Mouse (Mus musculus): ENCODE measurements around the gene Gm11568. TPM values are rescaled to one million over a fixed set of nuclear protein-coding genes. Genes with fewer than 3 reads are reported as not detected.
"Not testable (repeated sequence)": the region's sequence is repeated elsewhere in the genome, so short reads cannot be mapped to it uniquely, and the experiment has no call there.

Gm11568 gene
- not detected for polyA plus RNA-seq (2012; fragmentation: generic; extraction: Trizol)

GRCm38 (mm10) chr11:99857617-99858016 lies at the start of gene Gm11568:
Gene Gm11568, plus strand, starts transcription at chr11:99857917.
- Histone ChIP-seq H3K4me3 (no peak within 1 kb of the TSS), H3K79me2 (ENCODE audit: control insufficient read depth, insufficient read depth) (no peaks in the 10 kb centered on the region)

DNA sequence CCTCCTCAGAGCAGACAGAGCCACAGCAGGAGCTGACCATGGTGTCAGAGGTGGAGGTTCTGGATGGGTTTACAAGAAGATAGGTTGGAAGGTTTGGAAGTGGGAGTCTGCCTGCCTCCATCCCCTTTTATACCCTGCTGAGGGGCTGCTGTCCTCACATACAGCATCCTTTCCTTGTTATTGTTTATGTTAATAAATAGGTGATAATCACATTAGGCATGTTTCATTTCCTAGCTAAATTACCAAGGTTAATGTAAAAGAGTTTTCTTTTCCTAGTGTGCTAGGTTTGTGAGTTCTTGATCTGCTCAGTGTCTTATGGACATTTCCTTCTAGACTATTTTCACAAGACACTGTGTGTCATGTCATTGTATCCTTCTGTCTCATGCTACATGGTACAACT lies 47.9 kb upstream of the Gm11568 start, which contains the start of gene Krtap4-13:
Gene Krtap4-13, minus strand, starts transcription at position 101 of the 400 bp plus-strand sequence.
- not testable (repeated sequence) for H3K36me3 ChIP-seq (ENCODE audit: control insufficient read depth, insufficient read depth); H3K27me3 ChIP-seq (ENCODE audit: control insufficient read depth, insufficient read depth, insufficient read length); H3ac ChIP-seq (ENCODE audit: control insufficient read depth, insufficient read length); H3K79me2 ChIP-seq (ENCODE audit: control insufficient read depth, insufficient read depth); H3K4me3 ChIP-seq; H3K4me2 ChIP-seq (ENCODE audit: low read depth)

More at GRCm38 (mm10) chr11:99857617-99858016, at the start of gene Gm11568:
- Histone ChIP-seq H3ac (ENCODE audit: control insufficient read depth, insufficient read length) (no peak within 1 kb of the TSS), H3K4me2 (ENCODE audit: low read depth) (no peak within 1 kb of the TSS), H3K27me3 (ENCODE audit: control insufficient read depth, insufficient read depth, insufficient read length) (no peaks in the 10 kb centered on the region), H3K36me3 (ENCODE audit: control insufficient read depth, insufficient read depth) (no peaks in the 10 kb centered on the region)
- no peak for TF ChIP-seq SRF (IDR thresholded peaks at IDR 0.05; ENCODE audit: control insufficient read depth, insufficient read length, low read depth)
- no peak for TF ChIP-seq CEBPB (IDR thresholded peaks at IDR 0.05; ENCODE audit: insufficient read depth, poor library complexity, severe bottlenecking)
- TF ChIP-seq TCF3 (IDR thresholded peaks at IDR 0.05; ENCODE audit: insufficient read length, low read depth), result no peak
- no peak for TF ChIP-seq E2F4 (IDR thresholded peaks at IDR 0.05; ENCODE audit: insufficient read depth)
- no peak for TF ChIP-seq MYOD1 (IDR thresholded peaks at IDR 0.05; ENCODE audit: control insufficient read depth in 1 of 3, insufficient read length in 2 of 3, low read depth in 2 of 3)
- no peak for TF ChIP-seq MYOG (IDR thresholded peaks at IDR 0.05; ENCODE audit: control insufficient read depth in 1 of 3, insufficient read depth in 1 of 3, insufficient read length in 2 of 3, low read depth in 2 of 3)
- TF ChIP-seq REST (IDR thresholded peaks at IDR 0.05; ENCODE audit: insufficient read depth, insufficient read length), result no peak
- no peak for TF ChIP-seq POLR2A (IDR thresholded peaks at IDR 0.05; ENCODE audit: insufficient read length, low read depth)
- TF ChIP-seq POLR2AphosphoS2 (IDR thresholded peaks at IDR 0.05; ENCODE audit: insufficient read length, low read depth), result no peak
- no peak for TF ChIP-seq TCF12 (IDR thresholded peaks at IDR 0.05; ENCODE audit: insufficient read depth, poor library complexity, severe bottlenecking)
- TF ChIP-seq USF1 (IDR thresholded peaks at IDR 0.05; ENCODE audit: low read depth), result no peak
- no peak for TF ChIP-seq MAX (IDR thresholded peaks at IDR 0.05; ENCODE audit: low read depth)

GRCm38 (mm10) chr11:99815566-99815965 lies 42.2 kb upstream of the Gm11568 start, which contains the start of gene Gm11564:
Gene Gm11564, minus strand, starts transcription at chr11:99815666.
- H3K79me2 ChIP-seq (ENCODE audit: control insufficient read depth, insufficient read depth); H3ac ChIP-seq (ENCODE audit: control insufficient read depth, insufficient read length); H3K4me3 ChIP-seq; H3K36me3 ChIP-seq (ENCODE audit: control insufficient read depth, insufficient read depth); H3K27me3 ChIP-seq (ENCODE audit: control insufficient read depth, insufficient read depth, insufficient read length); H3K4me2 ChIP-seq (ENCODE audit: low read depth): not testable (repeated sequence)

GRCm38 (mm10) chr11:99837966-99838365 lies 19.8 kb upstream of the Gm11568 start, which contains the start of gene 2300003K06Rik:
Gene 2300003K06Rik, minus strand, starts transcription at chr11:99838066.
- Histone ChIP-seq H3K4me3 (no peak within 1 kb of the TSS), H3K4me2 (ENCODE audit: low read depth) (no peak within 1 kb of the TSS), H3K36me3 (ENCODE audit: control insufficient read depth, insufficient read depth) (no peaks in the 10 kb centered on the region), H3K27me3 (ENCODE audit: control insufficient read depth, insufficient read depth, insufficient read length) (no peaks in the 10 kb centered on the region), H3ac (ENCODE audit: control insufficient read depth, insufficient read length) (no peak within 1 kb of the TSS), H3K79me2 (ENCODE audit: control insufficient read depth, insufficient read depth) (no peaks in the 10 kb centered on the region)
- TF ChIP-seq REST (IDR thresholded peaks at IDR 0.05; ENCODE audit: insufficient read depth, insufficient read length) (no peak), TCF12 (IDR thresholded peaks at IDR 0.05; ENCODE audit: insufficient read depth, poor library complexity, severe bottlenecking) (no peak), MYOG (IDR thresholded peaks at IDR 0.05; ENCODE audit: control insufficient read depth in 1 of 3, insufficient read depth in 1 of 3, insufficient read length in 2 of 3, low read depth in 2 of 3) (no peak), E2F4 (IDR thresholded peaks at IDR 0.05; ENCODE audit: insufficient read depth) (no peak), POLR2A (IDR thresholded peaks at IDR 0.05; ENCODE audit: insufficient read length, low read depth) (no peak), MAX (IDR thresholded peaks at IDR 0.05; ENCODE audit: low read depth) (no peak), SRF (IDR thresholded peaks at IDR 0.05; ENCODE audit: control insufficient read depth, insufficient read length, low read depth) (no peak), CEBPB (IDR thresholded peaks at IDR 0.05; ENCODE audit: insufficient read depth, poor library complexity, severe bottlenecking) (no peak), MYOD1 (IDR thresholded peaks at IDR 0.05; ENCODE audit: control insufficient read depth in 1 of 3, insufficient read length in 2 of 3, low read depth in 2 of 3) (no peak), POLR2AphosphoS2 (IDR thresholded peaks at IDR 0.05; ENCODE audit: insufficient read length, low read depth) (no peak), TCF3 (IDR thresholded peaks at IDR 0.05; ENCODE audit: insufficient read length, low read depth) (no peak), USF1 (IDR thresholded peaks at IDR 0.05; ENCODE audit: low read depth) (no peak)

DNA sequence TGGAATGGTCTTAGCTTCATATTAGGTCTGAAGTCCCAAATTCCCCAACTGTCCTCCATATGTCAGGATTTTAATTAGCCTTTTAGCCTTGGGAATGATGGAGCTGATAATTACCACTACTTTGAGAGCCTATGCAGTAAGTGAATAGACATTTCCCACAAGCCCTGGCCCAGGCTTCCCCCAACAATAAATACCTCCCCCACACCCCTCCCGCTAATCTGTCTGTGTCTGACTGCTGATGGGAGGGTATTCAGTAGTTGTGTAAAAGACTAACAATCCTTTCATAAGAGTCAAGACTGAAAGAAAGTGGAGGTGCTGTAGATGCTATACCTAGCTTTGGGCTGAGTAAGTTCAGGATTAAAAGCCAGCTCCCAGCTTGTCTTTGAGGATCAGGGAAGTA lies 15.5 kb upstream of the Gm11568 start:
- Histone ChIP-seq H3K4me2 (ENCODE audit: low read depth) (no peak overlapping the region), H3ac (ENCODE audit: control insufficient read depth, insufficient read length) (no peak overlapping the region), H3K27me3 (ENCODE audit: control insufficient read depth, insufficient read depth, insufficient read length) (no peaks in the 10 kb centered on the region), H3K36me3 (ENCODE audit: control insufficient read depth, insufficient read depth) (no peaks in the 10 kb centered on the region), H3K4me3 (no peak overlapping the region), H3K79me2 (ENCODE audit: control insufficient read depth, insufficient read depth) (no peaks in the 10 kb centered on the region)
- no peak for TF ChIP-seq TCF12 (IDR thresholded peaks at IDR 0.05; ENCODE audit: insufficient read depth, poor library complexity, severe bottlenecking)
- TF ChIP-seq REST (IDR thresholded peaks at IDR 0.05; ENCODE audit: insufficient read depth, insufficient read length), result no peak
- no peak for TF ChIP-seq SRF (IDR thresholded peaks at IDR 0.05; ENCODE audit: control insufficient read depth, insufficient read length, low read depth)
- no peak for TF ChIP-seq TCF3 (IDR thresholded peaks at IDR 0.05; ENCODE audit: insufficient read length, low read depth)
- no peak for TF ChIP-seq USF1 (IDR thresholded peaks at IDR 0.05; ENCODE audit: low read depth)
- no peak for TF ChIP-seq MAX (IDR thresholded peaks at IDR 0.05; ENCODE audit: low read depth)
- no peak for TF ChIP-seq POLR2A (IDR thresholded peaks at IDR 0.05; ENCODE audit: insufficient read length, low read depth)
- no peak for TF ChIP-seq CEBPB (IDR thresholded peaks at IDR 0.05; ENCODE audit: insufficient read depth, poor library complexity, severe bottlenecking)
- TF ChIP-seq POLR2AphosphoS2 (IDR thresholded peaks at IDR 0.05; ENCODE audit: insufficient read length, low read depth), result no peak
- TF ChIP-seq MYOD1 (IDR thresholded peaks at IDR 0.05; ENCODE audit: control insufficient read depth in 1 of 3, insufficient read length in 2 of 3, low read depth in 2 of 3), result no peak
- no peak for TF ChIP-seq MYOG (IDR thresholded peaks at IDR 0.05; ENCODE audit: control insufficient read depth in 1 of 3, insufficient read depth in 1 of 3, insufficient read length in 2 of 3, low read depth in 2 of 3)
- no peak for TF ChIP-seq E2F4 (IDR thresholded peaks at IDR 0.05; ENCODE audit: insufficient read depth)

Data from myocyte (in vitro differentiated cells).